Mouse (Mus musculus) kidney, adult 11 months (tissue): ENCODE results near the gene Olfr981.
"Not testable (repeated sequence)": the region's sequence is repeated elsewhere in the genome, so short reads cannot be mapped to it uniquely, and the experiment has no call there.

ENCODE experiments used
- DNase-seq: peaks from one replicate; pipeline ENCODE4 v3.0.0; 2022

Olfr981 gene

DNA sequence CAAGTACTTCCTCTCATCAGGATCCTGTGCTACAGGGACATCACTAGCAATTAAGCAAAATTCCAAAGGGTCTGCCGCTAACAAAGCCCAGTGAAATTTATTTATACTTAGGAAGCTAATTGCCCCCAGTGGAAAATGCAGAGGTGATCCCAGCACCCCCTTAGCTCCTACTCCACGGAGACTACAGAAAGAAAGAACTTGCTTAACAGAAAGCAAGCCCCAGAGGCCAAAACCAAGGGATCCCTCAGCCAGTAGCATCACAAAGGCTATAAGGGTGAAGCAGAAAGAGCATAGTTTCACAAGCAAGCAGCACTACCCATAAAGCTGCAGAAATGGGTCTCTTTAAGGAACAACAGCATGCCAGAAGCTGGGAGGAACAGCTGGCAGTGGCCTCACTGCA is at the start of gene Olfr981:
Gene Olfr981, plus strand, starts transcription at position 301 of the 400 bp plus-strand sequence.
- no peak for DNase-seq

DNA sequence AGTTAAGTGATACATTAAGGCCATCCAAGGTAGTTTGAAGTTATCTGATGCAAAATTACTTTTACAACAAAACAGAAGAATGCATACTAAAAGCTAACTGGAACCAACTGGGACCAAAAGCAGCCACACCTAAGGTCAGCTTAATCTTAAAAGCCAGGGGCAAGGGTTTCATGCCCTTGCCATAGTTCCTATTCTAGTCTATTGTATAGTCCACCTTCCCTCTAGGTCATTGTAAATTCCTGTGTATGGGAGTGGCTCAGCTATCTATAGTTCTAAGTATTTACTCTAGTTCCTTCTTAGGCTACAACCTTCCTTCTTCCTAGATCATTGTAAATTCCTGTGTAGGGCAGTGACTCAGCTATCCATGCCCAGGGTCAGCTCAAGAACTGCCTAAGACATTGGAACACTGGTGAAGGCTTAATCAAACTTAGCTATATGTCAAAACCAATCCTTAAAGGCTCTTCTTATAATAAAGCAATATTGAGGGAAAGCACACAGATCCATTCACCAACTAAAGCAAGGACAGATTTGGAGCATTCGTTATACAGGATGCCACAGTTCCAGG is 44.6 kb upstream of the Olfr981 start:
- not testable (repeated sequence) for DNase-seq

DNA sequence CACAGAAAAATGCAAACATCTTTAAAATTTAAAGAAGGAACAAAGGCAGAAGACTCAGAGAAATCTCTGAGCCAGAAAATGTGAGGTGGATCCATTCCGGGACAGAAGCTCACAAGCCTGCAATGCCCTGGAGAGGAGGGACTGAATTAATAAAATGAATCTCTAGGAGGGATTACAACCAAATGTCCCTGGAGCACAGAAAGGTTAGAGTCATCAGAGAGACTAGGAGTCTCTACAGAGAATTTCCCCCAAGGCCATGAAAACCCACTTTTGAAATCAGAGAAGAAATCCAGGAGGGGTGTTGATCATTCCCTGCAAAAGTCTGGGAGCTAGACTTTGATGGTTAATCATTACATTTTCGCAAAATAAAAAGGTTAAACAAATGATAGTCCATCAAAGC is 29.5 kb upstream of the Olfr981 start, which contains the start of gene Olfr978:
Gene Olfr978, plus strand, starts transcription at position 301 of the 400 bp plus-strand sequence.
- no peak for DNase-seq

DNA sequence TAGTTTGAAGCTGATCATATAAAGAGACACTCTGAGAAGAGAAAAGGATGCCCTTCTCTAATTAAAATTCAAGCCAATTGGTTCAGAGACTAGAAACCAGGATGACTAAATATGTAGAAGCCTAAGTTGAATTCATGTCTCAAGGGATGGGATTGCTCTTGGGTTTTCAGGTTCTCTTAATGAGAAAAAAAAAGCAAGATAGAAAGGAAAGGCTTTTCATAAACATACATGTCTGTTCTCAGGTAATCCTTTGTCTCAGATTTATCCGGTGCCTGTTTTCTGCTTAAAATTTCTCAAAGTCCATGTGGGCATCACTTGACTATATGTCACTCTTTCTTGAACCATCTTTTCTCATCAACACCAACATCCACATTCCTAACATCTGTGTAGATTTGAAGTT is 17.9 kb upstream of the Olfr981 start, which contains the start of gene Olfr979:
Gene Olfr979, minus strand, starts transcription at position 101 of the 400 bp plus-strand sequence.
- DNase-seq = no peak

DNA sequence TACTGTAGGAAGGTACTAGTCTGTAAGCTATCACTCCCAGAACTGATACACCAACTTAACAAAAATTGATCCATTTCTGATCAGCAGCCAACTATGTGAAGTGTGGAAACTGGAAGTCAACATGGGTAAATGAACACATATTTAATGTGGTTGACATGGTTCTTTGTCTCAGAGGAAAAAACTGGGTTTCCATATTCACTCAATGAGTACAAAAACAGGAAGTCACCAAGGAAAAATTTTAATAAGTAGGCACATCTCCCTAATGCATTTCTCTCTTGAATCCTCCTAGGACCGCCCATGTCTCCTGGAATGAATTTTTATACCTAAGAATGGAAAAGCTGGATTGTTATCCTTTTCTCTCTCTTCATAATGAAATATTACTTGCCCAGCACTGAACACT is 11.8 kb upstream of the Olfr981 start, which contains the start of gene Olfr980:
Gene Olfr980, minus strand, starts transcription at position 101 of the 400 bp plus-strand sequence.
- DNase-seq = no peak

DNA sequence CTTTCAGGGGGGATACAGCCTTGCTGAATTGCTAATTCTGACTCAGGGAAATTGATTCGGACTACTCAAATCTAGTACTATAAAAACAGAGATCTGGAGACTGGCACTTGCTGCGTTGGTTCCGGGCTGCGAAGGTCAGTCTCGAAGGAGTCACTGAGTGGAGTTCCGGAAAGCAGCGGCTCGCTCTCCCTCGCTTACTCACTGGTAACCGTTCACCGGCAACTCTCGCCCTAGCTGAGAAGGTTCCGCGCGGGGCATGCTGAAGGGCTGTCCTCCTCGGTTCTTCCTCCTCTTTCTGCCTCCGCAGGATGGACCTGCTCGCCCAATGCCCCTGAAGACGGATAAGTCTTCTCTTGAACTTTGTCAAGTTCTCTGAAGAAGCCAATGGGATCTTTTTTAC is 28.9 kb downstream of the Olfr981 start:
- DNase-seq = no peak

DNA sequence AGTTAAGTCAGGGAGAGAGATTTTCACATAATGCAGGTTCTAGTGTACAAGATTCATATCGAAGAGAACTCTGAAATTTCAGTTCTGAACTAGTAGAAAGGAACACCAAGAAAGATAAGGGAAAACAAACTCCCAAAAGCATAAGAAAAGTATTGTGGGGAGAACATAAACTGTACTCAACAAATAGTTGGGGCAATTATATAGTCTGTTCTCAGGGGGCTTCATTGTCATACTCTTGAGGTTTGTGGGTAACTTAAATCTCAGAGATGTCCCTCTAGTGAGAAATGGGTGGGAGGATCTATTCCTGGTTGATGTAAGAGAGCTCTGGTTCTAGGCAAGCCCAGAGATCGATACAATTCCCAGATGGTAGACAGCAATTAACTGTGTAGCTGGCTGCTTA is 52.3 kb downstream of the Olfr981 start, which contains the start of gene Olfr982:
Gene Olfr982, plus strand, starts transcription at position 301 of the 400 bp plus-strand sequence.
- no peak for DNase-seq
